Mouse (Mus musculus) mouse embryonic stem cell (cell line): ENCODE results near the gene Defb41.
"Not testable (repeated sequence)": the region's sequence is repeated elsewhere in the genome, so short reads cannot be mapped to it uniquely, and the experiment has no call there.

Experiments used
- in situ Hi-C, 2 experiments: fragments of 300-500 bp; cut with MboI; formaldehyde crosslinking; loops; 1 replicate in 1 of 2; 3 replicates in 1 of 2; pipeline ENCODE4 v1.14.3; 2019 to 2020; ENCODE audit warnings: low sequenced_read_pairs in 2 of 2, low pct_unique_long_range_greater_than_20kb in 1 of 2, mixed read lengths in 1 of 2; ENCODE audit not compliant: unreplicated experiment in 1 of 2

Gene Defb41

GRCm38 (mm10) chr1:18265038-18265437 is at the start of gene Defb41:
Gene Defb41, minus strand, starts transcription at chr1:18265138.
- in situ Hi-C loops, result no loop called here

GRCm38 (mm10) chr1:18308474-18308829 is 43.5 kb upstream of the Defb41 start:
- in situ Hi-C loops, result no loop called here

GRCm38 (mm10) chr1:18307545-18308473 is 42.9 kb upstream of the Defb41 start:
- in situ Hi-C loops, result no loop called here

GRCm38 (mm10) chr1:18292515-18292914 is 27.6 kb upstream of the Defb41 start:
- in situ Hi-C loops, result no loop called here

- in situ Hi-C loops, result no loop called here
These were observed 23.9 kb upstream of the Defb41 start for GRCm38 (mm10) chr1:18288860-18289259.

GRCm38 (mm10) chr1:18287371-18287770 is 22.4 kb upstream of the Defb41 start:
- in situ Hi-C loops, result no loop called here

GRCm38 (mm10) chr1:18271095-18271494 is 6.2 kb upstream of the Defb41 start:
- in situ Hi-C loops, result no loop called here

GRCm38 (mm10) chr1:18268845-18269244 is 3.9 kb upstream of the Defb41 start:
- in situ Hi-C loops, result no loop called here

- in situ Hi-C loops, result not testable (repeated sequence)
These were observed 18.9 kb downstream of the Defb41 start for GRCm38 (mm10) chr1:18245801-18246580.

GRCm38 (mm10) chr1:18237343-18237742 is 27.6 kb downstream of the Defb41 start, which contains the start of gene Defb18:
Gene Defb18, minus strand, starts transcription at chr1:18237443.
- in situ Hi-C loops, result no loop called here

- in situ Hi-C loops, result no loop called here
These were observed 41.5 kb downstream of the Defb41 start for GRCm38 (mm10) chr1:18223385-18223945.
